In the genomic region with DNA sequence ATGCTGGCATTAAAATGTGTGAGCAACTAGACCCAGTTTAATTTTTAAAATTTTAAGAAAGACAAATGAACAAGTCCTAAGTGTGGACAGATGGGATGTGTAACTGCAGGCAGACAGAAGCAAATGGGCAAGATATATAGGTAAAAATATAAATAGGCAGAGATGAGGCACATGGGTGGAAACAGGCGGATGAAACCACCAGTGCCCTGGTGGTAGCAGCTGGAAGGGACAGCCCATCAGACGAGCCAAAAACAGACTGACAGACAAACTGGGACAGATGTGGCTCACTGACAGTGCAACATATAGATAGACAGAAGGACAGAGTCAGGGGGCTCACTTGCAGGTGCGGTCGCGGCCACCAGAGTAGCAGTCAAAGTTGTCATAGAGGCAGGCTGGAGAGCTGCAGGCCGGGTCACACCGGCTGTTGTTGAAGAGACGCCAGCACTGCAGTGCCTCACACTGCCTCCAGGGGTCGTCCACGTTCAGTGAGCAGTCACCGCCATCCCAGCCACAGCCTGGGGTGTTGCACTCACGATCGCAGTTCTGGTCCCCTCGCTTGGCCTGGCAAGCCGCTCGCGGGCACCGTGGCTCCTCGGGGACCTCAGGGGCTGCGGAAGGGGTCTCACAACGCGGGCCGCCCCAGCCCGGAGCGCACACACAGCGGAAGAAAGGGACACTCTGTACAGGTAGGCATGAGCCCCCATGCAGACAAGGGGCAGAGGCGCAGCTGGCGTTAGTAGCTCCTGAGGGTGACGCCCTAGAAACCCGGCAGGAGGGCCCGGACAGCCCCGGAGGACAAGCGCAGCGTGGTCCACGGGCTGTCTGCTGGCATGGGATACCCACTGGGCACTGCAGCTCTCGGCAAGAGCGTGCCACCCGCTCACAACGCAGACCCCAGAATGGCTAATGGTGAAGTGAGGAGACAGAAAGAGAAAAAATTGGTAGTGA, we compare ENCODE assay signal across 8 mouse cellular contexts. TPM values are rescaled to one million over a fixed set of nuclear protein-coding genes. Genes with fewer than 3 reads are reported as not detected.
A peak's percentile ranks its signal among the peaks of the same experiment; 100 is the strongest.
DNase-seq lines count a peak whose midpoint lies in the region; ATAC-seq lines count a peak whose summit lies in the region.

No protein-coding gene starts in this region.

- peak overlapping the region; percentile 68 for H3K9ac ChIP-seq in hindbrain, embryonic 13.5 days

- no peaks in the 10 kb centered on the region for H3K9me3 ChIP-seq in hindbrain, embryonic 13.5 days

- peak; percentile 60 for ATAC-seq in hindbrain, embryonic 13.5 days (ENCODE audit: low FRiP score)

- peak overlapping the region; percentile 57 for H3K4me2 ChIP-seq in hindbrain, embryonic 13.5 days

- 21% methylated on average over 39 of the region's 39 CpGs for WGBS in hindbrain, embryonic 13.5 days

- H3K36me3 ChIP-seq in hindbrain, embryonic 13.5 days = peaks cover 52% of the 10 kb centered on the region

- peak; percentile 57 for DNase-seq in NIH3T3 (ENCODE audit: low read depth)
- DNase-seq in cerebellum, postnatal 10 days = peak; percentile 91 to 93
- DNase-seq in frontal cortex, postnatal 14 days (ENCODE audit: low spot score in 2 of 2) = peak; percentile 59 to 74
- DNase-seq in layer of hippocampus, postnatal 25 days (ENCODE audit: extremely low spot score in 1 of 2, low spot score in 1 of 2) = peak; percentile 74 to 84
- peak; percentile 85 for DNase-seq in lung, postnatal 25 days (ENCODE audit: low spot score)
- peak; percentile 87 for DNase-seq in retina, postnatal 1 day
- peak; percentile 51 to 80 for DNase-seq in urinary bladder, adult 18-20 months (ENCODE audit: low spot score in 2 of 2)

- H3K27me3 ChIP-seq in hindbrain, embryonic 13.5 days = no peaks in the 10 kb centered on the region

- H3K4me1 ChIP-seq in hindbrain, embryonic 13.5 days (replicated peaks) = peaks cover 19% of the 10 kb centered on the region

- no peak overlapping the region; the same call in 1 of the 2 replicates for H3K27ac ChIP-seq in hindbrain, embryonic 13.5 days

- H3K4me3 ChIP-seq in hindbrain, embryonic 13.5 days = peak overlapping the region; percentile 37

RNA-seq across cellular contexts. Expression of a gene that starts 23.5 kb away (rescaled TPM):
- 8.2 and 8.6 TPM in 2 replicates for polyA plus RNA-seq in hindbrain, embryonic 13.5 days (2015; fragmentation: Nextera tagmentation; extraction: Ambion mirVana)
- 10 to 100 TPM in 1 of 2 experiments, 1 to 10 TPM in 1; 7.0 to 10.3 TPM for total RNA-seq in layer of hippocampus, postnatal 25 days (2021)

RNA-seq across cellular contexts. Expression of a gene that starts 46.2 kb away (rescaled TPM):
- 0.10 and 0.23 TPM in 2 replicates for polyA plus RNA-seq in hindbrain, embryonic 13.5 days (2015; fragmentation: Nextera tagmentation; extraction: Ambion mirVana)
- under 1 TPM; 0.49 to 0.75 TPM for total RNA-seq in layer of hippocampus, postnatal 25 days (2021)
